Mouse (Mus musculus): ENCODE measurements at regions not wholly inside any gene's neighbourhood (a gene's known extent, or its start where the extent isn't known, plus 50 kb on each side); places are given as distances from the start of the nearest gene placed in this dataset.
"Not testable (repeated sequence)": the region's sequence is repeated elsewhere in the genome, so short reads cannot be mapped to it uniquely, and the experiment has no call there.

GRCm38 (mm10) chr15:5623021-5623420 is 379.0 kb upstream of the Ptger4 start:
- DNase-seq (ENCODE audit: low read depth, low spot score), result no peak

DNA sequence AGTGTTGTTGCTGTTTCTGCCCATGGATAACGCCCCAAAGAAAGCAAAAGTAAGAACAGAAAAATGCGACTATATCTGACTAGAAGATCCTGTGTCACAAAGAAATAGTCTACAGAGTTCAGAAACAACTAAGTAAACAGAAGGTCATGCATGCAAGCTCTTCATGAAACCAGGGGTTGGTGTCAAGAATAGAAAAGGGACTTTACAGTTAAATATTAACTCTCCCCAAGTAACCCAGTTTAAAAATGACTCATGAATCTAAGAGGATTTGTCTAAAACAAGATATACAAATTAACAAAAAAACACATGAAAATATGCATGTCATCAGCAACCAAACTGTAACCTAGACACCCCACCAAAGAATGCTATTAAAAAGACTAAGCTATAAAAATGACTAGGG is 381.4 kb upstream of the Ptger4 start:
- DNase-seq (ENCODE audit: low read depth, low spot score), result no peak

DNA sequence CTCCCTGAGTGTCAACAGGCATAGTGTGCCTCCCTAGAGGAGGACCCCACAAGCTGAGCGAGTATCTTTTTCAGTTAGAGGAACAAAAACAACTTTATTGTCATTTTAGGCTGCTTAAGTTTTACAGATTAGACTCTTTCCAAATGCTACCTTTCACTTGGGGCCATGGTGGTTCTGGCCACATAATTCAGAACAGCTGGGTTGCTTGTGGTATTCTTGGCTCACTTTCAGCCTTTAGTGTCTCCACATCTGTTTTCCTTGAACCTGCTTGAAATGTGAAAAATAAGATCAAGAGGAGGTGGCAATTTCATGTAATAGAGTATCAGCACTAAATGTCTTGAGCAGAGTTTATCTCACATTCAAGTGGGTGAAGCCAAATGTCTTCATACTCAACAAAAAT is 402.7 kb upstream of the Ptger4 start:
- no peak for DNase-seq (ENCODE audit: low read depth, low spot score)

GRCm38 (mm10) chr15:5658796-5659195 is 414.8 kb upstream of the Ptger4 start:
- no peak for DNase-seq (ENCODE audit: low read depth, low spot score)

DNA sequence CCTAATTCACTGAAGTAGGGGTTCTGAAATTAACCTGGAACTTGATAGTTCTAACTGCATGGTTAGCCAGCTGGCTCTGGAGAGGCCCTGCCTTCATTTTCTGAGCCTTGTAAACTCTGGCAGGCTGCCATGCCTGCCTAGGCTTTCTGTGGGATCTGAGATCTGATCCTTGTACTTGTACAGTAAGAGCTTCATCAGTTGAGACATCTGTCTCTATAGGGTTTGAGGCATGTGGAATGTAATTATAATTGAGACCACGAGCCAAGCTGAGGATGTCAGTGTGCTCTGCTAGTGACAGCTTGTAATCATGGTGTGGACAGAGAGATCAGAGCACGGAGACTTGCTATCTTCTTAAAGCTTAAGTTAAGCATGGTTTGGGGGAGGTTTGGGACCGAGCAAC is 416.8 kb upstream of the Ptger4 start:
- no peak for DNase-seq (ENCODE audit: low read depth, low spot score)

GRCm38 (mm10) chr15:5671781-5672180 is 427.8 kb upstream of the Ptger4 start:
- peak; percentile 14 for DNase-seq (ENCODE audit: low read depth, low spot score)

DNA sequence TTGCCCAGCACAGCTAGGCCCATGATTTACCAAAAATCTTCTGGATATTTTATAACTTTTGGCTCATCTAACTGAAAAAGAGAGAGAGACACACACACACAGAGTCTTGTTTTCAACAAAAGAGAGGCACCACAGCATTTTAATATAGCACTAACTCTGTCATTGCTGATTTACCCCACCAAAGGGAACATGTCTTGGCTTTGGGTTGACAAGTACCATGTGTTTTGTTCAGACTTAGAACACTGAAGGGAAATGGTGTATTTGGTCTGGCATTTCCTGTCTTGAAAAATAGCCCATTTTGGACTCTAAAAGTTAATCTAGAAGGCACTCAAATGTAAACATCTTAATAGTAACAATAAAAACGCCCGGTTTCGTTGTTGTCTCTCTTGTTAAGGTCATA is 432.7 kb upstream of the Ptger4 start:
- no peak for DNase-seq (ENCODE audit: low read depth, low spot score)

DNA sequence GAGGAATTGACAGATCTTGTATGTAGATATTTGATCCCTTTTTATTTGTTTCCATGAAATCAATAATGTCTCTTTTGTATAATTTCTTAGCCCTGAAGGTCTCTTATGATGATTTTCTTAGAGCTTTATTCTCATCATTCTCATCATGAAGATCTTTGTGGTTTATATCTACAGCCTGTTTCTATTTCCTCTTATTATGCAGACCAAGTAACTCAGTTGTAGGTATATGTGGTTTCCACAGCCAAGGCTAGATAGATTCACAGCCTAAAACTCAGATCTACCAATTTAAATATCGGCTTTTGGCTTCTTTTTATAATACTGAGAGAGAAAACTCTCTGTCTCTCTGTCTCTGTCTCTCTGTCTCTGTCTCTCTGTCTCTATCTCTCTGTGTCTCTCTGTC is 449.8 kb upstream of the Ptger4 start:
- no peak for DNase-seq (ENCODE audit: low read depth, low spot score)

DNA sequence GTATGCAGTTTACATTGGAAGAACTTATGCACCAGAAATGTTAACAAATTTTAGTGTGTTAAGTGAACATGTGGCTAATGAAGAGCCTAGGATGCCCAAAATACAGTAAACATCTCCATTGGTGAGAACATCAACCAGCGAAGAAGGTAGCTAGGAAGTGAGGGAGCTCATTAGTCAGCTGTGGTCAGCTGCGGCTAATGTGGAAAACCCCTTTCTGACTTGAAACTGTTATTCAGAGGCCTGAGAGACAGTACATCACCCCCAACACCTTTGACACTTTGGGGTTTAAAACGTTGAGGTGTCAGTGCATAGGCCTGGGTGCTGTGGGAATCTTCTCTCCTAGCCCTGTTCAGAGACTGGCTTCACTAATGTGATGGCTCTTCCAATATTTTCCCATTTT is 451.0 kb upstream of the Ptger4 start:
- DNase-seq (ENCODE audit: low read depth, low spot score), result peak; percentile 53

DNA sequence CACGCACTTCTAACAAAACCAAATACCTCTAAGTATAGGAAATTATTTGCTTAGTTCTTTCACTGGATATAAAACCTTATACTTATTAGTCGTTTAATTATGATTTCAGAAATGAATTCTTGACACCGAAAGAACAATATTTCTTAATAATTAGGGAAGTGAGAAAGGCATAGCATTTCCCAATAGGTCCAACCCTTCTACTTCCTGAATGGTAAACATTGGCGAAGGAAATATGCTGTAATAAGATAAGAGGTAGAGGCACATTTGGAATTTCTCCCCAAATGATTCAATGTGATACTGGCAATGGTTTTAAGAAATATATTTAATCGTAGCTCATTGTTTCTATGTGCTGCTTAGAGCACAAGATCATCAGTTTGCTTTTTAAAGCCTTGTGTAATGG is 464.5 kb upstream of the Ptger4 start:
- DNase-seq (ENCODE audit: low read depth, low spot score), result no peak

GRCm38 (mm10) chr15:5740658-5741057 is 496.7 kb upstream of the Ptger4 start:
- peak; percentile 66 for DNase-seq (ENCODE audit: low read depth, low spot score)

- no peak for DNase-seq (ENCODE audit: low read depth, low spot score)
Observed at GRCm38 (mm10) chr15:5743893-5744292, 499.9 kb upstream of the Ptger4 start.

DNA sequence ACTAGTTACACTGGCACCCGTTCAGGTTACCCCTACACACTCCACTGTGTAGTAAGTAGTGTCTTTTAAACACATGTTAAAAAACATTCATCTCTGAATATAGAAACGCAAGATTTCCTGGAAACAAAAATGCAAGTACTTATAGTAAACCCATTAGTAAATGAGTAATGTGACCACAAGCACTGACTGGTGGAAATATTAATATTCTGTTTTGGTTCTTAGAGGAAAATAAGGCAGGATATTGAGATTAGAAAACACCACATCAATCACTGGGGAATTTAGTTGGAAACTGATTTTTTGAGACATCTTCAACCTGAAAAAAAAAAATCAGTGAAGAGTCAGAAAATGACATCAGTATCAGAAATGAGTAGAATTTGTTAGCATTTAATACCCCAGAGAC is 514.7 kb upstream of the Ptger4 start:
- DNase-seq (ENCODE audit: low read depth, low spot score), result peak; percentile 52

GRCm38 (mm10) chr15:5762216-5762615 is 518.2 kb upstream of the Ptger4 start:
- DNase-seq (ENCODE audit: low read depth, low spot score), result peak; percentile 26

- DNase-seq (ENCODE audit: low read depth, low spot score), result peak; percentile 60
Observed at GRCm38 (mm10) chr15:5777074-5777473, 522.5 kb upstream of the Dab2 start.

DNA sequence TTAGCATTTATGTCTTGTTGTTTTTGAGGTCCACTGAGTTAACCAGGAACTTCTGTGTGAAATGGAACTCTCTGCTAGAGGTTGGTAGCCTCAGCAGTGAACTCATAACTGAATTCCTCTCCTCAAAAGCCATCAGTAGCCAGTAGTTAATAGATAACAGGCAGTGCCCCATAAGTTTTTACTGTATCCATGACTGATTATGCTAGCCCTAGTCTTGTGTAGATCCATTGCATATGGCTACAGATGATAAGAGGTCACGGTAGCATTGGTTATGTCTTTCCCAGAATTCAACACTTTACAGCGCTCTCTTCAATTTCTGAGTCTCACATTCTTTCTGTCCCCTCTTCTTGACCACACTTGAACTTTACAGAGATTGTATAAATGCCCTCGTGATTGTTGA is 499.7 kb upstream of the Dab2 start:
- no peak for DNase-seq (ENCODE audit: low read depth, low spot score)

- DNase-seq (ENCODE audit: low read depth, low spot score), result no peak
Observed at GRCm38 (mm10) chr15:5811154-5811732, 488.3 kb upstream of the Dab2 start.

- DNase-seq (ENCODE audit: low read depth, low spot score), result no peak
Observed at GRCm38 (mm10) chr15:5811958-5812357, 487.6 kb upstream of the Dab2 start.

- DNase-seq (ENCODE audit: low read depth, low spot score), result no peak
Observed at GRCm38 (mm10) chr15:5817901-5818576, 481.5 kb upstream of the Dab2 start.

DNA sequence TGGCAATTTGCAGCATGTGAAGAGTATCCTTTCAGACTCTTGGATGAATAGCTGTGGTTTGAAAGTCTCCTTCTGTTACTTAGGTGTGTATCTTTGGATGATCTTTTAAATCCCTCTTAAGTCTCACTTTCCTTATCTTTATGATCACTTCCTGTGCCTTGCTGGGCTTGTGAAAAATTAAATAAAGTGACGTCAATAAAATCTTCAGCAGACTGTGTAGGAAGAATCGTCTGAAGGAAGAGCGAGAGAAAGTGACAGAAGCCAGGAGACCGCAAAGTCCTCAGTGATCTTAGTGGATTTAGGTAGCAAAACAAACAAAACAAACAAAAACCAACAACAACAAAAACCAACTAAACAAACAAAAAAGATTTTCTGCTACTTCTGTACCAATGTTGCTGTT is 459.6 kb upstream of the Dab2 start:
- DNase-seq (ENCODE audit: low read depth, low spot score), result peak; percentile 32

DNA sequence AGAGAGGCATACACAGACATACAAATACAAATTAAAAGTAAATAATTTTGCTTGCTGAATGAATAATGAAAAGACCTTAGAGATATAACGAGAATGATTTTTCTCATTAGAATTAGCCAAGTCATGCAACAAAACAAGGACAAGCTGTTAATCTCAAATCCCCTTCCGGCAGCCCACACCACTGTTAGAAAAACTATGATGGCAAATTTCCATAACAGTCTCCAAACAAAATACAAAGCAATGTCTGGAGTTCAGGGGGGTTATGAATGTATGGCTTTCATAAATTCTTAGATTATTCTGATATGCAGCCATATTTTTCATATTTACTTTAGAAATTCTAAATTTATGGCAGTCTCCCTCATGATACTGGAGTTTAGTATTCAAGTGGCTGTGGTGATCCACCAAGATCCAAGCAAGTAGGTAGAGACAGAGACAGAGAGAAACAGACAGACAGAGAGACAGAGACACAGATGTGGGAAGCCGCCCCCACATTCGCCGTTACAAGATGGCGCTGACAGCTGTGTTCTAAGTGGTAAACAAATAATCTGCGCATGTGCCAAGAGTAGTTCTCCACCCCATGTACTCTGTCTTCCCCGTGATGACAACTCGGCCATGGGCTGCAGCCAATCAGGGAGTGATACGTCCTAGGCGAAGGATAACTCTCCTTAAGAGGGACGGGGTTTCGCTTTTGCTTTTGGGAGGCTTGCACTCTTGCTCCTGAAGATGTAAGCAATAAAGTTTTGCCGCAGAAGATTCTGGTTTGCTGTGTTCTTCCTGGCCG is 458.0 kb upstream of the Dab2 start:
- DNase-seq (ENCODE audit: low read depth, low spot score), result not testable (repeated sequence)

DNA sequence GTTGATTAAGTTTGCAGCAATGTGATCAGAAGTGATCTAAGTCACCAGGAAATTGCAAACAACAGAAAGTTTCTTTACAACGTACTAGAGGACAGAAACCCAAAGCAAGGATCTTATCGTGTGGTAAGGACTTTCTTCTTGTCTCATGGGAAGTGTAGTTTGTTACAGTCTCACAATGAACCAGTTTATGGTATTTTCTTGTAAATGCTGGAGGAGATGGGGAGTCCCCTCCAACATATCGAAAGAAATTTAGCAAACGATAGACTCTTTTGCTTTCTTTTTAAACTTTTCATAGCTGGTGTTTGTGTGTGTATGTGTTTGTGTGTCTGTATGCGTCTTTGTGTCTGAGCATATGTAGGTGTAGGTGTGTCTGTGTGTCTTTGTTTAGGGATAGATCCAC is 453.0 kb upstream of the Dab2 start:
- DNase-seq (ENCODE audit: low read depth, low spot score), result no peak

All from CD4-positive helper T cell, adult 2 months (primary cell).